Mouse (Mus musculus): Measurements from ENCODE around the gene Dclk3. TPM values are rescaled to one million over a fixed set of nuclear protein-coding genes. Genes with fewer than 3 reads are reported as not detected.

Gene Dclk3
- polyA plus RNA-seq, 3 experiments from 2014 or later = not detected

GRCm38 (mm10) chr9:111440446-111440845 is 1.6 kb downstream of the Dclk3 start:
- no peak for ATAC-seq

GRCm38 (mm10) chr9:111441151-111441550 is 2.3 kb downstream of the Dclk3 start:
- ATAC-seq = no peak

GRCm38 (mm10) chr9:111446204-111446603 is 7.3 kb downstream of the Dclk3 start:
- no peak for ATAC-seq

GRCm38 (mm10) chr9:111448976-111449375 is 10.1 kb downstream of the Dclk3 start:
- ATAC-seq = no peak

GRCm38 (mm10) chr9:111449880-111450279 is 11.0 kb downstream of the Dclk3 start:
- no peak for ATAC-seq

- ATAC-seq = no peak
Measured at GRCm38 (mm10) chr9:111450853-111451404, 12.0 kb downstream of the Dclk3 start.

- ATAC-seq = no peak
Measured at GRCm38 (mm10) chr9:111453895-111454294, 15.0 kb downstream of the Dclk3 start.

- ATAC-seq = no peak
Measured at GRCm38 (mm10) chr9:111457176-111457935, 18.5 kb downstream of the Dclk3 start.

GRCm38 (mm10) chr9:111457936-111458310 is 19.0 kb downstream of the Dclk3 start:
- ATAC-seq = no peak

GRCm38 (mm10) chr9:111459466-111459865 is 20.6 kb downstream of the Dclk3 start:
- ATAC-seq = no peak

GRCm38 (mm10) chr9:111460201-111460814 is 21.4 kb downstream of the Dclk3 start:
- ATAC-seq = no peak

GRCm38 (mm10) chr9:111461415-111462103 is 22.7 kb downstream of the Dclk3 start:
- no peak for ATAC-seq

GRCm38 (mm10) chr9:111465666-111466065 is 26.8 kb downstream of the Dclk3 start:
- ATAC-seq = no peak

GRCm38 (mm10) chr9:111473686-111474457 is 35.0 kb downstream of the Dclk3 start:
- no peak for ATAC-seq

GRCm38 (mm10) chr9:111474458-111474745 is 35.5 kb downstream of the Dclk3 start:
- ATAC-seq = no peak

- ATAC-seq = no peak
Measured at GRCm38 (mm10) chr9:111475281-111475680, 36.4 kb downstream of the Dclk3 start.

GRCm38 (mm10) chr9:111475973-111476372 is 37.1 kb downstream of the Dclk3 start:
- ATAC-seq = no peak

GRCm38 (mm10) chr9:111476479-111477016 is 37.7 kb downstream of the Dclk3 start:
- no peak for ATAC-seq

- no peak for ATAC-seq
Measured at GRCm38 (mm10) chr9:111478853-111479490, 40.1 kb downstream of the Dclk3 start.

- no peak for ATAC-seq
Measured at GRCm38 (mm10) chr9:111481011-111481410, 42.1 kb downstream of the Dclk3 start.

- no peak for ATAC-seq
Measured at GRCm38 (mm10) chr9:111486645-111487477, 48.0 kb downstream of the Dclk3 start.
